8 mouse cellular contexts compared by ENCODE assay signal in genomic region chr4:134371316-134371855, GRCm38 (mm10). TPM values are rescaled to one million over a fixed set of nuclear protein-coding genes. Genes with fewer than 3 reads are reported as not detected.
DNase-seq lines count a peak whose midpoint lies in the region; ATAC-seq lines count a peak whose summit lies in the region.

No protein-coding gene starts in this region.

- 3% methylated on average over 17 of the region's 17 CpGs for WGBS in intestine, embryonic 14.5 days

- DNase-seq in cerebellum, postnatal 4 days (ENCODE audit: low spot score in 2 of 2), result no peak
- DNase-seq in right cerebral cortex, postnatal 14 days, result peak; percentile 31
- no peak for DNase-seq in right cerebral cortex, postnatal 36 days (ENCODE audit: low spot score in 2 of 2)
- DNase-seq in intestine, embryonic 14.5 days (ENCODE audit: low spot score), result no peak
- peak; percentile 43 for DNase-seq in neural tube, embryonic 10.5 days (ENCODE audit: extremely low spot score, low spot score)
- no peak for DNase-seq in spleen, adult 12 weeks (ENCODE audit: low spot score)
- no peak for DNase-seq in layer of hippocampus, adult 11-12 months (ENCODE audit: low spot score)

- peaks cover 17% of the 10 kb centered on the region; the same call in 1 of the 2 replicates for H3K4me1 ChIP-seq in intestine, embryonic 14.5 days (replicated peaks; ENCODE audit: control insufficient read depth, insufficient read depth, low read length)

- ATAC-seq in cerebellum, adult (ENCODE audit: insufficient number of reproducible peaks, low FRiP score, low TSS enrichment), result 0 out of 2 replicates have a peak, but pooled peaks have one; percentile 11
- no peak for ATAC-seq in intestine, embryonic 14.5 days (replicated peaks; ENCODE audit: low FRiP score, low TSS enrichment, low read depth)

- H3K27me3 ChIP-seq in intestine, embryonic 14.5 days (replicated peaks; ENCODE audit: control insufficient read depth, insufficient read depth, low read length), result peaks cover 30% of the 10 kb centered on the region

- peak overlapping the region; percentile 32; the same call in 1 of the 2 replicates for H3K9ac ChIP-seq in intestine, embryonic 14.5 days (ENCODE audit: low read length)

- H3K4me2 ChIP-seq in intestine, embryonic 14.5 days (ENCODE audit: low read length), result peak overlapping the region; percentile 82

- H3K4me3 ChIP-seq in intestine, embryonic 14.5 days (ENCODE audit: low read depth, low read length), result peak overlapping the region; percentile 40

- H3K36me3 ChIP-seq in intestine, embryonic 14.5 days (ENCODE audit: control insufficient read depth, insufficient read depth, low read length), result no peaks in the 10 kb centered on the region

- no peak overlapping the region for H3K27ac ChIP-seq in intestine, embryonic 14.5 days (ENCODE audit: low read depth)

- H3K9me3 ChIP-seq in intestine, embryonic 14.5 days (ENCODE audit: control insufficient read depth, low read length), result no peaks in the 10 kb centered on the region

RNA-seq across cellular contexts. Expression of gene Extl1, which starts 12.3 kb away (rescaled TPM):
- 1.2 and 1.4 TPM in 2 replicates for polyA plus RNA-seq in intestine, embryonic 14.5 days (2014; fragmentation: Nextera tagmentation; extraction: Ambion mirVana)

RNA-seq across cellular contexts. Expression of gene Pafah2, which starts 24.7 kb away (rescaled TPM):
- polyA plus RNA-seq in intestine, embryonic 14.5 days (2014; fragmentation: Nextera tagmentation; extraction: Ambion mirVana), result 28.4 and 32.5 TPM in 2 replicates

RNA-seq across cellular contexts. Expression of gene Slc30a2, which starts 28.4 kb away (rescaled TPM):
- polyA plus RNA-seq in intestine, embryonic 14.5 days (2014; fragmentation: Nextera tagmentation; extraction: Ambion mirVana), result 0.19 and 0.26 TPM in 2 replicates

RNA-seq across cellular contexts. Expression of gene Trim63, which starts 56.5 kb away (rescaled TPM):
- polyA plus RNA-seq in intestine, embryonic 14.5 days (2014; fragmentation: Nextera tagmentation; extraction: Ambion mirVana), result 0.09 TPM in 1 of 2 replicates, not detected in the other

Comparison
In these comparisons a context has a peak if more than half of its experiments do, and no peak if none do; other contexts are left out.
1. DNase-seq: peak in right cerebral cortex, postnatal 14 days (single experiment) and neural tube, embryonic 10.5 days (single experiment); none in cerebellum, postnatal 4 days (0 of 2), right cerebral cortex, postnatal 36 days (0 of 2), intestine, embryonic 14.5 days (single experiment), spleen, adult 12 weeks (single experiment) and layer of hippocampus, adult 11-12 months (single experiment).